Mouse (Mus musculus): ENCODE results near the gene Lipo4.
"Not testable (repeated sequence)": the region's sequence is repeated elsewhere in the genome, so short reads cannot be mapped to it uniquely, and the experiment has no call there.

Gene Lipo4

DNA sequence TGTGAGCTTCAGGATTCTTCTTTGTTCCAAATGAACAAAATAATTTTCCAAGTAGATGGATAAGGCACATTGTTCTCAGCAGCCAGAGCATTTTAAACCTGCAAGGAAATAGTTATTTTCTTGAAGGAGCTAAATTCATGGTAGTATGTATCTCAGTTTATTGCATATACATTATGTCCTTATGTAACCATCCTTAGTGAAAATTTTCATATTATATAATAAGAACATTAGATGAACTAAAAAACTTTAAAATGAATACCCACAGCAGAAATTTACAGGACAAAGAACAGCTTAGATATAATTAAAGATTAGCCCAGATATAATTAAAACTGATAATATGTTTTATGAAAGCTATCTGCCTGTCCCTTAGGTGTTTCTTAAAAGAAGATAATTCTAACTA lies at the start of gene Lipo4:
Lipo4 (minus strand) TSS at position 101 of the 400 bp plus-strand sequence.
- no peak for DNase-seq (ENCODE audit: low read depth, low spot score)

DNA sequence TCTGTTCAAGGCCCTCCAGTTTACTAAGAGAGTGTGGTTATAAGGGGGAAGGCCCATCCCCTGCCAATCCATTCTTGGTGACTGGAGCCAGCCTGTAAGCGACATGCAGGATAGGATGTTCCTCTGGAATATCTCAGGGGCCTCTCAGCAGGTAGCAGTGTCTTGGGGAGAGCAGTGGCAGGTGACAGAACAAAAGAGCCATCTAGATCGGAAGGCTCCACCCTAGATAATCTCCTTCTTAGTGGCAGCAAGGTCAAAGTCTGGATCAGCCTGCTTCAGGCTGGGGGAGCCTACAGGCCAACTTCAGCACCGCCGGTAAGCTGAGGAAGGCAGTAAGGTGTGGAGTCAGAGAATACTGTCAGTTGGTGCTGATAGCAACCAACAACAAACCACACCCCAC lies 61.2 kb downstream of the Lipo4 start:
- not testable (repeated sequence) for DNase-seq (ENCODE audit: low read depth, low spot score)

DNA sequence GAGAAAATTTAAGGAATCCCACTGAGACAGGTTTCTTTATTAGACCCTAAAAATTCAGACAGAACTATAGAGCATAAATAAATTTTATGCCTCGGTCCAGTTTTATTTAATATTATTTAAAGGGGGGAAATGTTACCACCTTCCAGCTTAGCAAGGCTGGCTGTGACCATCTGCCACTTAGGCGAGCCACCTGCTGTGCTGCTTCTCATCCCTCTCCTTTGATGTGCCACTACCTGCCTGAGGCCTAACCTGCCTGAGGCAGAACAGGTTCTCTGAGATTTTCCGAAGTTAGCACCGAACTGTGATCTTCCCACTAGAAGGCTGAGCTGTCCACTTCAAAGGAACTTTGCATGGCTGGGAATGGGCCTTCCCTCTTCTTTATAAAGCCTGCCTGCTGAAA lies 63.9 kb downstream of the Lipo4 start:
- no peak for DNase-seq (ENCODE audit: low read depth, low spot score)

All from CD4-positive helper T cell, adult 2 months (primary cell).